Mouse (Mus musculus) neural tube, embryonic 13.5 days (tissue): Measurements from ENCODE around the gene Dgkz. TPM values are rescaled to one million over a fixed set of nuclear protein-coding genes. Genes with fewer than 3 reads are reported as not detected.

Source experiments
- ATAC-seq: fragments of 200-750 bp; cut with Nextera tagmentation; 2 replicates; pipeline ENCODE4 v1.8.0; 2017; ENCODE audit warnings: low read depth, mild to moderate bottlenecking, moderate TSS enrichment, moderate library complexity
- H3K27ac ChIP-seq: fragments of 300-500 bp; sonication (generic); replicated peaks from 2 replicates; pipeline ENCODE4 v1.5.1; 2015; ENCODE audit warnings: moderate library complexity, mild to moderate bottlenecking, inconsistent platforms
- H3K27me3 ChIP-seq: fragments of 300-500 bp; sonication (generic); 2 replicates; pipeline ENCODE4 v1.6.1; 2015; ENCODE audit warnings: mild to moderate bottlenecking, inconsistent platforms
- H3K36me3 ChIP-seq: fragments of 300-500 bp; sonication (generic); 2 replicates; pipeline ENCODE4 v1.6.1; 2015; ENCODE audit warnings: mild to moderate bottlenecking, inconsistent platforms
- H3K4me1 ChIP-seq: fragments of 300-500 bp; sonication (generic); replicated peaks from 2 replicates; pipeline ENCODE4 v1.6.1; 2015; ENCODE audit warnings: inconsistent platforms
- H3K4me2 ChIP-seq: fragments of 300-500 bp; sonication (generic); 2 replicates; pipeline ENCODE4 v1.6.1; 2015; ENCODE audit warnings: inconsistent platforms, mild to moderate bottlenecking, moderate library complexity
- H3K4me3 ChIP-seq: fragments of 300-500 bp; sonication (generic); 2 replicates; pipeline ENCODE4 v1.5.1; 2015; ENCODE audit warnings: mild to moderate bottlenecking, inconsistent platforms
- H3K9ac ChIP-seq: fragments of 300-500 bp; sonication (generic); 2 replicates; pipeline ENCODE4 v1.6.1; 2015; ENCODE audit warnings: moderate library complexity, mild to moderate bottlenecking, inconsistent platforms
- H3K9me3 ChIP-seq: fragments of 300-500 bp; sonication (generic); 2 replicates; pipeline ENCODE4 v1.6.1; 2016; ENCODE audit warnings: inconsistent platforms
- WGBS: fragments of 180-500 bp; shearing (Covaris S2); methylation state at CpG from one replicate; pipeline ENCODE4 v1.1.7; 2015; 5-methylcytosine and 5-hydroxymethylcytosine counted together
- polyA plus RNA-seq: library from polyadenylated mRNA; unstranded; fragments of >200 nt; fragmentation: Nextera tagmentation; extraction: Ambion mirVana; gene quantifications from 2 replicates; pipeline ENCODE4 v1.2.1, GENCODE M21; 2015

Dgkz gene
- polyA plus RNA-seq, 1 experiment from 2014 or later, result 38.8 TPM

- peaks cover 47% of the 10 kb centered on the region for H3K4me1 ChIP-seq
- peak; percentile 80 for ATAC-seq
- H3K27me3 ChIP-seq, result no peaks in the 10 kb centered on the region
- peak overlapping the region; percentile 49 for H3K9ac ChIP-seq
- no peak overlapping the region for H3K27ac ChIP-seq
- H3K36me3 ChIP-seq, result peaks cover 15% of the 10 kb centered on the region
- no peak overlapping the region for H3K4me3 ChIP-seq
- 49% methylated on average over 13 of the region's 13 CpGs for WGBS
- H3K4me2 ChIP-seq, result no peak overlapping the region
- no peaks in the 10 kb centered on the region for H3K9me3 ChIP-seq
Measured at GRCm38 (mm10) chr2:91944170-91944950, 31.3 kb downstream of the Dgkz start.

- Histone ChIP-seq H3K36me3 (peaks cover 35% of the 10 kb centered on the region), H3K4me3 (no peak overlapping the region), H3K27me3 (no peaks in the 10 kb centered on the region), H3K4me1 (peaks cover 27% of the 10 kb centered on the region), H3K9me3 (no peaks in the 10 kb centered on the region), H3K9ac (no peak overlapping the region), H3K27ac (no peak overlapping the region), H3K4me2 (no peak overlapping the region)
- no peak for ATAC-seq
- 76% methylated on average over 6 of the region's 6 CpGs for WGBS
Measured at GRCm38 (mm10) chr2:91942356-91942755, 33.3 kb downstream of the Dgkz start.

GRCm38 (mm10) chr2:91939303-91939935 is 36.2 kb downstream of the Dgkz start:
- Histone ChIP-seq H3K9ac (no peak overlapping the region), H3K27me3 (no peaks in the 10 kb centered on the region), H3K9me3 (no peaks in the 10 kb centered on the region), H3K36me3 (peaks cover 64% of the 10 kb centered on the region), H3K4me2 (no peak overlapping the region), H3K4me1 (peaks cover 2% of the 10 kb centered on the region), H3K27ac (no peak overlapping the region), H3K4me3 (no peak overlapping the region)
- WGBS, result 77% methylated on average over 15 of the region's 15 CpGs
- no peak for ATAC-seq

GRCm38 (mm10) chr2:91936154-91936553 is 39.5 kb downstream of the Dgkz start:
- H3K4me3 ChIP-seq, result no peak overlapping the region
- H3K36me3 ChIP-seq, result peaks cover 72% of the 10 kb centered on the region
- WGBS, result 92% methylated on average over 7 of the region's 7 CpGs
- peaks cover 24% of the 10 kb centered on the region for H3K4me1 ChIP-seq
- no peak overlapping the region for H3K9ac ChIP-seq
- H3K27me3 ChIP-seq, result no peaks in the 10 kb centered on the region
- no peak overlapping the region for H3K27ac ChIP-seq
- no peaks in the 10 kb centered on the region for H3K9me3 ChIP-seq
- ATAC-seq, result no peak
- no peak overlapping the region for H3K4me2 ChIP-seq

GRCm38 (mm10) chr2:91934826-91935525 is 40.7 kb downstream of the Dgkz start:
- Histone ChIP-seq H3K9ac (no peak overlapping the region), H3K4me3 (no peak overlapping the region), H3K4me1 (peaks cover 36% of the 10 kb centered on the region), H3K9me3 (no peaks in the 10 kb centered on the region), H3K27ac (no peak overlapping the region), H3K36me3 (peaks cover 63% of the 10 kb centered on the region), H3K4me2 (no peak overlapping the region), H3K27me3 (no peaks in the 10 kb centered on the region)
- WGBS, result 88% methylated on average over 9 of the region's 9 CpGs
- ATAC-seq, result no peak

GRCm38 (mm10) chr2:91934016-91934415 is 41.6 kb downstream of the Dgkz start:
- Histone ChIP-seq H3K27ac (no peak overlapping the region), H3K4me3 (no peak overlapping the region), H3K4me1 (peaks cover 45% of the 10 kb centered on the region), H3K36me3 (peaks cover 53% of the 10 kb centered on the region), H3K9ac (no peak overlapping the region), H3K9me3 (no peaks in the 10 kb centered on the region), H3K4me2 (no peak overlapping the region), H3K27me3 (no peaks in the 10 kb centered on the region)
- ATAC-seq, result no peak
- 56% methylated on average over 8 of the region's 8 CpGs for WGBS

GRCm38 (mm10) chr2:91933471-91933870 is 42.2 kb downstream of the Dgkz start:
- WGBS, result 28% methylated on average over 9 of the region's 9 CpGs
- Histone ChIP-seq H3K4me2 (no peak overlapping the region), H3K27me3 (no peaks in the 10 kb centered on the region), H3K9me3 (no peaks in the 10 kb centered on the region), H3K36me3 (peaks cover 48% of the 10 kb centered on the region), H3K4me3 (no peak overlapping the region), H3K4me1 (peaks cover 48% of the 10 kb centered on the region), H3K27ac (no peak overlapping the region), H3K9ac (peak overlapping the region; percentile 90; the same call in 1 of the 2 replicates)
- no peak for ATAC-seq

- H3K4me3 ChIP-seq, result no peak overlapping the region
- peak overlapping the region; percentile 90 for H3K9ac ChIP-seq
- peaks cover 42% of the 10 kb centered on the region for H3K36me3 ChIP-seq
- H3K4me1 ChIP-seq, result peaks cover 53% of the 10 kb centered on the region
- H3K4me2 ChIP-seq, result peak overlapping the region; percentile 86
- H3K9me3 ChIP-seq, result no peaks in the 10 kb centered on the region
- WGBS, result 12% methylated on average over 6 of the region's 6 CpGs
- H3K27ac ChIP-seq, result no peak overlapping the region; the same call in 1 of the 2 replicates
- no peak for ATAC-seq
- H3K27me3 ChIP-seq, result no peaks in the 10 kb centered on the region
Measured at GRCm38 (mm10) chr2:91932737-91933350, 42.8 kb downstream of the Dgkz start.

- peak; percentile 3; the same call in 1 of the 2 replicates for ATAC-seq
- H3K4me3 ChIP-seq, result peak within 1 kb of the TSS; percentile 67
Measured at GRCm38 (mm10) chr2:91932160-91932711, 43.4 kb downstream of the Dgkz start, which contains the start of gene Mdk. Mdk (minus strand) TSS chr2:91932297.

GRCm38 (mm10) chr2:91931328-91932159 is 44.1 kb downstream of the Dgkz start:
- Histone ChIP-seq H3K9ac (peak overlapping the region; percentile 90), H3K4me2 (peak overlapping the region; percentile 86), H3K27me3 (no peaks in the 10 kb centered on the region), H3K36me3 (peaks cover 29% of the 10 kb centered on the region), H3K4me1 (peaks cover 56% of the 10 kb centered on the region), H3K27ac (peak overlapping the region; percentile 88), H3K4me3 (peak overlapping the region; percentile 67), H3K9me3 (no peaks in the 10 kb centered on the region)
- WGBS, result under 1% methylated on average over 50 of the region's 50 CpGs
- ATAC-seq, result peak; percentile 76

More at GRCm38 (mm10) chr2:91932160-91932711, 43.4 kb downstream of the Dgkz start, which contains the start of gene Mdk:
- H3K9me3 ChIP-seq, result no peaks in the 10 kb centered on the region
- no peaks in the 10 kb centered on the region for H3K27me3 ChIP-seq
- peak within 1 kb of the TSS; percentile 88 for H3K27ac ChIP-seq
- peaks cover 36% of the 10 kb centered on the region for H3K36me3 ChIP-seq
- H3K4me2 ChIP-seq, result peak within 1 kb of the TSS; percentile 86
- H3K4me1 ChIP-seq, result peaks cover 56% of the 10 kb centered on the region
- WGBS, result 3% methylated on average over 16 of the region's 16 CpGs
- H3K9ac ChIP-seq, result peak within 1 kb of the TSS; percentile 90
